Mouse (Mus musculus) embryonic facial prominence, embryonic 12.5 days (tissue): Measurements from ENCODE around the gene Ercc4. TPM values are rescaled to one million over a fixed set of nuclear protein-coding genes. Genes with fewer than 3 reads are reported as not detected.
A peak's percentile ranks its signal among the peaks of the same experiment; 100 is the strongest.
"Not testable (repeated sequence)": the region's sequence is repeated elsewhere in the genome, so short reads cannot be mapped to it uniquely, and the experiment has no call there.

Experiments
- ATAC-seq: fragments of 200-750 bp; cut with Nextera tagmentation; 2 replicates; pipeline ENCODE4 v1.8.0; 2017; ENCODE audit not compliant: insufficient number of reproducible peaks, insufficient read depth, low FRiP score, low TSS enrichment
- H3K27ac ChIP-seq: fragments of 300-500 bp; sonication (generic); 2 replicates; pipeline ENCODE4 v1.5.1; 2016; ENCODE audit warnings: mild to moderate bottlenecking
- H3K27me3 ChIP-seq: fragments of 300-500 bp; sonication (generic); 2 replicates; pipeline ENCODE4 v1.6.1; 2016; ENCODE audit warnings: mild to moderate bottlenecking, moderate library complexity
- H3K36me3 ChIP-seq: fragments of 300-500 bp; sonication (generic); 2 replicates; pipeline ENCODE4 v1.6.1; 2016; ENCODE audit warnings: mild to moderate bottlenecking
- H3K4me1 ChIP-seq: fragments of 300-500 bp; sonication (generic); 2 replicates; pipeline ENCODE4 v1.6.1; 2016
- H3K4me2 ChIP-seq: fragments of 300-500 bp; sonication (generic); replicated peaks from 2 replicates; pipeline ENCODE4 v1.6.1; 2016; ENCODE audit warnings: mild to moderate bottlenecking, moderate library complexity
- H3K4me3 ChIP-seq: fragments of 300-500 bp; sonication (generic); 2 replicates; pipeline ENCODE4 v1.5.1; 2016; ENCODE audit warnings: mild to moderate bottlenecking
- H3K9ac ChIP-seq: fragments of 300-500 bp; sonication (generic); 2 replicates; pipeline ENCODE4 v1.6.1; 2016; ENCODE audit warnings: mild to moderate bottlenecking, moderate library complexity
- H3K9me3 ChIP-seq: fragments of 300-500 bp; sonication (generic); 2 replicates; pipeline ENCODE4 v1.6.1; 2016; ENCODE audit warnings: mild to moderate bottlenecking, moderate library complexity
- WGBS: fragments of 180-500 bp; shearing (Covaris S2); methylation state at CpG from one replicate; pipeline ENCODE4 v1.1.7; 2016; 5-methylcytosine and 5-hydroxymethylcytosine counted together
- polyA plus RNA-seq: library from polyadenylated mRNA; unstranded; fragments of >200 nt; fragmentation: Nextera tagmentation; extraction: Ambion mirVana; gene quantifications from 2 replicates; pipeline ENCODE4 v1.2.1, GENCODE M21; 2016

The Ercc4 gene
- polyA plus RNA-seq: 14.3 and 15.2 TPM in 2 replicates

- H3K4me1 ChIP-seq: peaks cover 6% of the 10 kb centered on the region; the same call in 1 of the 2 replicates
- H3K27me3 ChIP-seq: no peaks in the 10 kb centered on the region
- peak within 1 kb of the TSS; percentile 77 for H3K27ac ChIP-seq
- peaks cover 14% of the 10 kb centered on the region for H3K36me3 ChIP-seq
- 2% methylated on average over 53 of the region's 53 CpGs for WGBS
- peak within 1 kb of the TSS; percentile 71 for H3K4me2 ChIP-seq
- H3K4me3 ChIP-seq: peak within 1 kb of the TSS; percentile 63
- peak within 1 kb of the TSS; percentile 71 for H3K9ac ChIP-seq
- no peaks in the 10 kb centered on the region for H3K9me3 ChIP-seq
- ATAC-seq: peak; percentile 98
Measured at GRCm38 (mm10) chr16:13109156-13109989, at the start of gene Ercc4. TSS of gene Ercc4 (plus strand) at chr16:13109684.

- Histone ChIP-seq H3K27ac (no peak overlapping the region), H3K4me2 (peak overlapping the region; percentile 27; the same call in 1 of the 2 replicates), H3K27me3 (no peaks in the 10 kb centered on the region), H3K36me3 (no peaks in the 10 kb centered on the region), H3K9me3 (no peaks in the 10 kb centered on the region), H3K4me1 (no peaks in the 10 kb centered on the region), H3K4me3 (0 out of 2 replicates have a peak overlapping the region, but pooled peaks have one; percentile 5), H3K9ac (no peak overlapping the region)
- ATAC-seq: no peak
- 26% methylated on average over 10 of the region's 10 CpGs for WGBS
Measured at GRCm38 (mm10) chr16:13061113-13061512, 48.4 kb upstream of the Ercc4 start.

DNA sequence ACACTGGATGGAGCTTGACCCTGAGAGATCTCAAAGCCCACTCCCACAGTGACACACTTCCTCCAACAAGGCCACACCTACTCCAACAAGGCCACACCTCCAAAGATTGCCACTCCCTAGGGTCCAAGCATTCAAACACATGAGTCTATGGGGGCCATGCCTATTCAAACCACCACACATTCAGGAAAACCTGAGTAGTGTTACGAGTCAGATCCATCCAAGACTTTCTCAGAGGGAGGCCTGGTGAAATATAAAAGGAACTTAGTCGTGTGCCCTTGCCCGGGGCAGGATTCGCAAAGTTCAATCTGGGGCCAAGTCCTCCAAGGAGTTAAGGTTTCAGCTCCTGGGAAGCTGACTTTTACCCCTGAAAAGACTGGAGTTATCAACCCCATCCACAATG, 35.3 kb upstream of the Ercc4 start:
- Histone ChIP-seq H3K27ac (no peak overlapping the region), H3K4me3 (no peak overlapping the region), H3K9ac (no peak overlapping the region), H3K4me1 (no peaks in the 10 kb centered on the region), H3K4me2 (no peak overlapping the region), H3K27me3 (no peaks in the 10 kb centered on the region), H3K9me3 (no peaks in the 10 kb centered on the region), H3K36me3 (no peaks in the 10 kb centered on the region)
- ATAC-seq: no peak
- 70% methylated on average over 4 of the region's 4 CpGs for WGBS

GRCm38 (mm10) chr16:13080161-13080560, 29.3 kb upstream of the Ercc4 start:
- Histone ChIP-seq H3K9ac (no peak overlapping the region), H3K9me3 (no peaks in the 10 kb centered on the region), H3K4me3 (no peak overlapping the region), H3K4me2 (no peak overlapping the region), H3K27me3 (no peaks in the 10 kb centered on the region), H3K4me1 (no peaks in the 10 kb centered on the region), H3K27ac (no peak overlapping the region), H3K36me3 (no peaks in the 10 kb centered on the region)
- ATAC-seq: no peak
- 75% methylated on average over 6 of the region's 6 CpGs for WGBS

DNA sequence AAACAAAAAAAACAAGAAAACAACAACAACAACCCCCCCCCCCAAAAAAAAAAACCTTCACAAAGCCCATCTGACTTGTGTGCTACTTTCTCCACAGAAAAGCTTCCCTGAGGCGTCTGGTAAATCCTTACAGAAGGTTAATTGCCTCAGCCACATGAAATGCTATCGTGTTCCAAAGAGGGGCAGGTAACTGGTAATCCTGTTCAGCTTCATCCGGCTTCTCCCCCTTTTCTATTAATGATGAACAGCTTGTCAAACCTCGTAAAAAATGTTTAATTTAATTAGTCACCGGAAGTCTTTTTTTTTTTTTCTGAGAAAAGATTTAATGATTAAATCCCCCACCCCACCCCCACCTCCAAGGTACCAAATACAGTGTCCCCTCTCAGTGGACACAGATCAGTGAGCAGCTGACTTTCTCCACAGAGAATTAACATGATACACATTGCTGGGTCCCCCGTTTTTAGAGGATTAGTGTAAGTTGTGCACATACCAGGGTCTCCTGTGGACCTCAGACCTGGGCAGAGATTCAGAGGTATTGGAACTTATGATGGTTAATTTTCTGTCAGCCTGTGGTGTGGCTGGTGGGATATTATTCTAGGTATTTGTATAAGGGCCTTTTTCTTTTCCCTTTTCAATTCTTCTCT, 26.2 kb upstream of the Ercc4 start:
- Histone ChIP-seq H3K4me2 (no peak overlapping the region), H3K4me3 (no peak overlapping the region), H3K9ac (no peak overlapping the region), H3K9me3 (no peaks in the 10 kb centered on the region), H3K4me1 (no peaks in the 10 kb centered on the region), H3K27me3 (no peaks in the 10 kb centered on the region), H3K36me3 (no peaks in the 10 kb centered on the region), H3K27ac (no peak overlapping the region)
- ATAC-seq: no peak
- 57% methylated on average over 6 of the region's 6 CpGs for WGBS

DNA sequence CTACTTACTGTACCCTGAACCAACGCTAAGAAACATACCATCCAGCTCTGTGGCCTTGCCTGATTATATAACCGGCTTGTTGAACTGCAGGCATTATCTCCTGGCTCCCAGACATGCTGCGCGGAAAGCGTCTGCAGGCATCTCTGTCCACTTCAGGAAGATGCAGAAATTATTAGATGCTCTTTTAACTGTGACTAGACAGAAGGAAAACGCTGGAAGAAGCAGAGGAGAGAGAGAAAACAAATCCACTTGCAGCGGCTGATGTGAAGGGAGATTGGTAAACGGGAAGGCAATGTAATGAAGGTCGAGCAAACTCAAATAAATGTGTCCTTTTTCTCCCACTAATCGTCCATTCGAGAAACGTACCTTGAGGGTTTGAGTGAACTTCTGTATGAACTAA, 1.1 kb upstream of the Ercc4 start:
- H3K27ac ChIP-seq: no peak overlapping the region
- WGBS: 87% methylated on average over 12 of the region's 12 CpGs
- H3K9ac ChIP-seq: no peak overlapping the region
- H3K36me3 ChIP-seq: peaks cover 7% of the 10 kb centered on the region
- peaks cover 6% of the 10 kb centered on the region; the same call in 1 of the 2 replicates for H3K4me1 ChIP-seq
- no peak overlapping the region for H3K4me2 ChIP-seq
- ATAC-seq: no peak
- H3K4me3 ChIP-seq: no peak overlapping the region
- H3K27me3 ChIP-seq: no peaks in the 10 kb centered on the region
- no peaks in the 10 kb centered on the region for H3K9me3 ChIP-seq

DNA sequence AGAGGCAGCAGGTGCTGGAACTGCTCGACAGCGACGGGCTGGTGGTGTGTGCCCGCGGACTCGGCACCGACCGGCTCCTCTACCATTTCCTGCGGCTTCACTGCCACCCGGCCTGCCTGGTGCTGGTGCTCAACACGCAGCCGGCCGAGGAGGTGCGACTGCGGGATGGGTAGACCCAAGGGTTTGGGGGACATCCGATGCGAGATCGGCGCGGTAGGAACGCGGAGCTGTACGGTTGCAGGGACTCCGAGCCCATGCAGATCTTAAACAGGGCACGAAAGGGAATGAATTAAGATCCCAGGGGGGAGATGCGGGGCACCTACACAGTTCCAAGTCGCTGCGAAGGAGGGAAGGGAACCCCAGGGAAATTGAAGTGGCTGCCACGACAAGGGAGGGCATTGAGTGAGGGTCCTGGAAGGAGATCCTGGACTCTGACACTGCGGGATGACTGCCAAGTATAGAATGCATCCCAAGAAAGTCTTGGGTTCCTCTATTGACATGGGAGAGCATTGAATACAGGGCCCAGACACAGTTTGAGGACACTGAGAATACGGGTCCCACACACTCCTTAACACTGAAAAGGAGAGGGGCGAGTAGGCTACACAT, 609 bp downstream of the Ercc4 start:
- H3K9ac ChIP-seq: peak overlapping the region; percentile 71
- peaks cover 6% of the 10 kb centered on the region; the same call in 1 of the 2 replicates for H3K4me1 ChIP-seq
- WGBS: under 1% methylated on average over 32 of the region's 32 CpGs
- H3K27ac ChIP-seq: peak overlapping the region; percentile 77
- no peaks in the 10 kb centered on the region for H3K27me3 ChIP-seq
- H3K36me3 ChIP-seq: peaks cover 21% of the 10 kb centered on the region
- no peak for ATAC-seq
- H3K4me2 ChIP-seq: peak overlapping the region; percentile 71
- peak overlapping the region; percentile 63 for H3K4me3 ChIP-seq
- no peaks in the 10 kb centered on the region for H3K9me3 ChIP-seq

DNA sequence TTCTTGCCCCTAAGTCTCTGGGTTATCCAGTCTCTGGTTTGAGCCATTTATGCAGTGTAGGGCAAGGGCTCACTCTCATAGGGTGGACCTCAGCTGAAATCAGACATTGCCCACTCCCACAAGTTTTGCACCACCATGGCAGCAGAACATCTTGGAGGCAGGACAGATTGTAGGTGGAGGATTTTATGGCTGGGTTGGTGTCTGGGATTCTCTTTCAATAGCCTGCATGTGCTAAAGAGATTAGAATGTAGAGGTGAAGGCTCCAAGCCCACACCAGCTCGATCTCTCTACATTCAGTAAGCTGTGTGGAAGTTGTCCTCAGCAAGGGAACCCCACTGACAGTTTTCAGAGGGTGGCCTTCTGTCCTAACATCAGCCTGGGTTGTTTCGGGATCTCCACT, 5.3 kb downstream of the Ercc4 start:
- Histone ChIP-seq H3K4me3 (no peak overlapping the region), H3K4me1 (peaks cover 6% of the 10 kb centered on the region; the same call in 1 of the 2 replicates), H3K27me3 (no peaks in the 10 kb centered on the region), H3K9ac (no peak overlapping the region), H3K9me3 (no peaks in the 10 kb centered on the region), H3K27ac (no peak overlapping the region), H3K36me3 (peaks cover 25% of the 10 kb centered on the region), H3K4me2 (no peak overlapping the region)
- ATAC-seq: no peak
- WGBS: 86% methylated on average over 2 of the region's 2 CpGs

DNA sequence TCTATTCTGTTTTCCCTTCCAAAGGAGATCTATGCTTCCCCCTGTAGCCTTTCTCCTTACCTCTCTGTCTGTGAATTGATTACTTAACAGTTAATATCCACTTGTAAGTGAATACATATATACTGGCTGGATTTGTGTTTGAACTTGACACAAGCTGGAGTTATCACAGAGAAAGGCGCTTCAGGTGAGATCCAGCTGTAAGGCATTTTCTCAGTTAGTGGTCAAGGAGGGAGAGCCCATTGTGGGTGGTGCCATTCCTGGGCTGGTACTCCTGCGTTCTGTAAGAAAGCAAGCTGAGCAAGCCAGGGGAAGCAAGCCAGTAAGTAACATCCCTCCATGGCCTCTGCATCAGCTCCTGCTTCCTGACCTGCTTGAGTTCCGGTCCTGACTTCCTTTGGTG, 6.0 kb downstream of the Ercc4 start:
- not testable (repeated sequence) for H3K9ac ChIP-seq, H3K4me1 ChIP-seq, H3K27ac ChIP-seq, H3K4me2 ChIP-seq, H3K27me3 ChIP-seq, ATAC-seq, H3K4me3 ChIP-seq, H3K9me3 ChIP-seq
- peaks cover 25% of the 10 kb centered on the region for H3K36me3 ChIP-seq
- WGBS: 80% methylated on average over 3 of the region's 3 CpGs

DNA sequence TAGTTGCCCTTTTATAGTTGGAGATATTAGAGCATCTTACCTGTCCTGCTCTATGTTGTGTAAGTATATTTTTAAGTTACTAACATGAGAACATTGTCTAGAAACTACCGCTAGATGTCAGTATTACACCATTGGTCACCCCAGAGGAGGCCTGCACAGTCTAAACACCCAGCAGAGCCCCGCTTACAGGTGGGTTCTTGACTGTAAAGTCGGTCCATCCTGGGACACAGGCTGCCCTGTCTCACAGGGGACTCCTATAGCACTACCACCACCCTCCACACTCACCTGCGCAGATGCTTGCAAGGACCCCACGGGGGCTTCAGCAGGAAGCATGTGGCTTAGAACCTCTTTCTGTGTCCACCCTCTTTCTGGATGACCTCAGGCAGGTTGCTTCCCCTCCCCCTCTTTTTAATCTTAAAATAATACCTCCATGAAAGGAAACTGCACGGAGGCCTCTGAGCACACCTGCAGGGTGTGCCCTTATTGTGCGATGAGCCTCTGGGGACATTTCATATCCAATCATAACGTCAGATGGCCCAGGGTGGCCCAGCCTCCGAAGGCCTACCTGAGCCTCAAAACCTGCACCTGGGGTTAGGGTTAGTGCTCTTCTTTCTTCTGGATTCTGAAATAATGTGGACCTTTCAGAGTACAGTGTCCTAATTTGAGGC, 7.9 kb downstream of the Ercc4 start:
- Histone ChIP-seq H3K4me1 (no peaks in the 10 kb centered on the region), H3K9ac (no peak overlapping the region), H3K4me2 (no peak overlapping the region), H3K4me3 (no peak overlapping the region), H3K9me3 (no peaks in the 10 kb centered on the region), H3K36me3 (peaks cover 36% of the 10 kb centered on the region), H3K27ac (no peak overlapping the region), H3K27me3 (no peaks in the 10 kb centered on the region)
- 63% methylated on average over 9 of the region's 9 CpGs for WGBS
- peak; percentile 83 for ATAC-seq

GRCm38 (mm10) chr16:13117967-13118430, 8.5 kb downstream of the Ercc4 start:
- ATAC-seq: peak; percentile 68; the same call in 1 of the 2 replicates
- Histone ChIP-seq H3K9me3 (no peaks in the 10 kb centered on the region), H3K36me3 (peaks cover 35% of the 10 kb centered on the region), H3K9ac (no peak overlapping the region), H3K4me1 (no peaks in the 10 kb centered on the region), H3K4me2 (no peak overlapping the region), H3K27me3 (no peaks in the 10 kb centered on the region), H3K27ac (no peak overlapping the region), H3K4me3 (no peak overlapping the region)
- WGBS: 87% methylated on average over 7 of the region's 7 CpGs
